Mouse (Mus musculus) forebrain, embryonic 16.5 days (tissue): Measurements from ENCODE around the gene Actg1. TPM values are rescaled to one million over a fixed set of nuclear protein-coding genes. Genes with fewer than 3 reads are reported as not detected.

Experiments
- ATAC-seq: fragments of 200-750 bp; cut with Nextera tagmentation; 2 replicates; pipeline ENCODE4 v1.8.0; 2017; ENCODE audit warnings: mild to moderate bottlenecking, moderate library complexity
- H3K27ac ChIP-seq: fragments of 300-500 bp; sonication (generic); 2 replicates; pipeline ENCODE4 v1.5.1; 2014; ENCODE audit warnings: low read length, control low read depth
- H3K27me3 ChIP-seq: fragments of 300-500 bp; sonication (generic); replicated peaks from 2 replicates; pipeline ENCODE4 v1.6.1; 2014; ENCODE audit warnings: low read length; ENCODE audit not compliant: control insufficient read depth, insufficient read depth
- H3K36me3 ChIP-seq: fragments of 300-500 bp; sonication (generic); 2 replicates; pipeline ENCODE4 v1.6.1; 2014; ENCODE audit not compliant: control insufficient read depth, insufficient read depth
- H3K4me1 ChIP-seq: fragments of 300-500 bp; sonication (generic); replicated peaks from 2 replicates; pipeline ENCODE4 v1.6.1; 2014; ENCODE audit warnings: low read length; ENCODE audit not compliant: control insufficient read depth, insufficient read depth
- H3K4me2 ChIP-seq: fragments of 300-500 bp; sonication (generic); 2 replicates; pipeline ENCODE4 v1.6.1; 2014; ENCODE audit warnings: mild to moderate bottlenecking, low read length, control low read depth
- H3K4me3 ChIP-seq: fragments of 300-500 bp; sonication (generic); replicated peaks from 2 replicates; pipeline ENCODE4 v1.5.1; 2014; ENCODE audit warnings: mild to moderate bottlenecking, low read length, control low read depth
- H3K9ac ChIP-seq: fragments of 300-500 bp; sonication (generic); replicated peaks from 2 replicates; pipeline ENCODE4 v1.6.1; 2014; ENCODE audit warnings: low read depth, low read length, control low read depth
- H3K9me3 ChIP-seq: fragments of 300-500 bp; sonication (generic); 2 replicates; pipeline ENCODE4 v1.6.1; 2016; ENCODE audit warnings: low read length; ENCODE audit not compliant: control insufficient read depth
- WGBS: fragments of 180-500 bp; shearing (Covaris S2); extraction: QIAGEN DNeasy Blood & Tissue Kit; methylation state at CpG from one replicate; pipeline ENCODE4 v1.1.7; 2014; 5-methylcytosine and 5-hydroxymethylcytosine counted together
- polyA plus RNA-seq: library from polyadenylated mRNA; unstranded; fragments of >200 nt; fragmentation: Nextera tagmentation; extraction: Ambion mirVana; gene quantifications from 2 replicates; pipeline ENCODE4 v1.2.1, GENCODE M21; 2015

Gene Actg1
- polyA plus RNA-seq, 1 experiment from 2014 or later: 4,175 TPM

DNA sequence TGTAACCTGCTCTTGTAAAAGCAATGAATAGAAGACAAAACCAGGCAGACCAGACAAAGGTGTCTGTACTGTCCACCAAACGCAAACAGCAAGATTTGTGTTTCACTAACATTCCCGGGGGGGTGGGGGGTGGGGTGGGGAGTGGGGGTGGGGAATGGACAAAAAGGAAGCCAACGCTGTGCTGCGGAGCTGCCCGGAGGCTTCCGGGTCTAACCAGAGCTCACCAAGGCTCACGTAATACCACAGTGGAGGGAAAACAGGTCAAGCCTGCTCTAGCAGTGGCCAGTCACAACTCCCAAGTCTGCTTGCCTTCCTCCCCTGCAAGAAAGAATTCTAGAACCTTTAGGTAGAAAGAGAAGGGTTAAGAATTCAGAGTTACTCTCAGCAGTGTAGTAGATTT lies 30.9 kb downstream of the Actg1 start:
- H3K36me3 ChIP-seq: no peaks in the 10 kb centered on the region
- no peaks in the 10 kb centered on the region for H3K27me3 ChIP-seq
- ATAC-seq: no peak
- peaks cover 20% of the 10 kb centered on the region for H3K4me1 ChIP-seq
- no peak overlapping the region; the same call in 1 of the 2 replicates for H3K27ac ChIP-seq
- peak overlapping the region; percentile 75 for H3K4me2 ChIP-seq
- H3K4me3 ChIP-seq: no peak overlapping the region; the same call in 1 of the 2 replicates
- H3K9me3 ChIP-seq: no peaks in the 10 kb centered on the region
- 68% methylated on average over 7 of the region's 7 CpGs for WGBS
- no peak overlapping the region for H3K9ac ChIP-seq

GRCm38 (mm10) chr11:120316690-120317254 lies 31.6 kb downstream of the Actg1 start:
- Histone ChIP-seq H3K9ac (peak overlapping the region; percentile 70), H3K36me3 (no peaks in the 10 kb centered on the region), H3K27ac (peak overlapping the region; percentile 97), H3K4me1 (peaks cover 20% of the 10 kb centered on the region), H3K4me2 (peak overlapping the region; percentile 75), H3K9me3 (no peaks in the 10 kb centered on the region), H3K4me3 (peak overlapping the region; percentile 54), H3K27me3 (no peaks in the 10 kb centered on the region)
- ATAC-seq: peak; percentile 4; the same call in 1 of the 2 replicates
- WGBS: 17% methylated on average over 13 of the region's 13 CpGs

GRCm38 (mm10) chr11:120315832-120316689 lies 32.3 kb downstream of the Actg1 start:
- WGBS: 1% methylated on average over 37 of the region's 37 CpGs
- Histone ChIP-seq H3K36me3 (no peaks in the 10 kb centered on the region), H3K4me1 (peaks cover 28% of the 10 kb centered on the region), H3K27me3 (no peaks in the 10 kb centered on the region), H3K4me2 (peak overlapping the region; percentile 75), H3K9ac (peak overlapping the region; percentile 70), H3K27ac (peak overlapping the region; percentile 97), H3K9me3 (no peaks in the 10 kb centered on the region), H3K4me3 (peak overlapping the region; percentile 54)
- ATAC-seq: peak; percentile 98

- H3K9me3 ChIP-seq: no peaks in the 10 kb centered on the region
- H3K4me2 ChIP-seq: peak overlapping the region; percentile 75
- no peak for ATAC-seq
- H3K4me3 ChIP-seq: peak overlapping the region; percentile 54
- no peaks in the 10 kb centered on the region for H3K36me3 ChIP-seq
- H3K9ac ChIP-seq: peak overlapping the region; percentile 70
- no peaks in the 10 kb centered on the region for H3K27me3 ChIP-seq
- WGBS: 24% methylated on average over 4 of the region's 4 CpGs
- H3K27ac ChIP-seq: peak overlapping the region; percentile 97
- H3K4me1 ChIP-seq: peaks cover 32% of the 10 kb centered on the region
These were observed 33.0 kb downstream of the Actg1 start for GRCm38 (mm10) chr11:120315416-120315761.

DNA sequence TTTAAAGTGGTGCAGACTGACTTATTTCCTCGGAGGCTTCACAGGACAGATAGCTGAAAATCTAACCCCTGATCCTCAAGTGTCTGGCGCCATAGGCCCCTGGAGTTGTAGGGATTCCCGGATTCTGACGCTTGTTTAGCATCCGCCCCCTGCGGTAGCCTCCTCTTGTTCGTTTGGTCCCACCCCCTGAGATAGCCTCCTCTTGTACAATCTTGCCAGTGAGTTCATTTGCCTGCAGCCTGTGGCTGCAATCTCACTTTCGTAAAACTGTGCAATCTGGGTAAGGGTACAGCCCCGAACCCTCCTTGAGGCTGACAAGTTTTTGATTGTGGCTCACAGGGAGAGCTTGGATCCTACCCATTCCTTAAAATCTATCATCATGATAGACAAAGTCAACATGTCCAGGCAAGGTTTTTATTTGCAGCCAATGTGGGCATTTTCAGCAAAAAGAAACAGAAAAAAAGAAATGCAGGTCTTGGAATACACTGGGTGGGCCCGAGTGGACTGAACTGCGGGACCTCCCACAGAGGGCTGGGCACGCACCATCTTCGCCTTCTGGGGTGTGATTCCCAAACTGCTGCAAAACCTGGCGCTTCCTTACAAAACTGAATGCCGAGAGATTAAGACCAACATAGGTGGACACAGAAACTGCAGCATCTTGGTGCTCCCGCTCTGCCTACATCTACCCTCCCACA lies 33.5 kb downstream of the Actg1 start:
- peak overlapping the region; percentile 75 for H3K4me2 ChIP-seq
- H3K9me3 ChIP-seq: no peaks in the 10 kb centered on the region
- no peak overlapping the region; the same call in 1 of the 2 replicates for H3K4me3 ChIP-seq
- H3K27me3 ChIP-seq: no peaks in the 10 kb centered on the region
- peak overlapping the region; percentile 97 for H3K27ac ChIP-seq
- WGBS: 36% methylated on average over 16 of the region's 16 CpGs
- no peaks in the 10 kb centered on the region for H3K36me3 ChIP-seq
- H3K9ac ChIP-seq: peak overlapping the region; percentile 70; the same call in 1 of the 2 replicates
- no peak for ATAC-seq
- peaks cover 34% of the 10 kb centered on the region for H3K4me1 ChIP-seq

- Histone ChIP-seq H3K4me1 (peaks cover 34% of the 10 kb centered on the region), H3K4me3 (no peak overlapping the region), H3K36me3 (no peaks in the 10 kb centered on the region), H3K27me3 (no peaks in the 10 kb centered on the region), H3K4me2 (no peak overlapping the region), H3K9me3 (no peaks in the 10 kb centered on the region), H3K9ac (no peak overlapping the region), H3K27ac (no peak overlapping the region)
- 60% methylated on average over 6 of the region's 6 CpGs for WGBS
- ATAC-seq: no peak
These were observed 34.2 kb downstream of the Actg1 start for GRCm38 (mm10) chr11:120313906-120314685.

DNA sequence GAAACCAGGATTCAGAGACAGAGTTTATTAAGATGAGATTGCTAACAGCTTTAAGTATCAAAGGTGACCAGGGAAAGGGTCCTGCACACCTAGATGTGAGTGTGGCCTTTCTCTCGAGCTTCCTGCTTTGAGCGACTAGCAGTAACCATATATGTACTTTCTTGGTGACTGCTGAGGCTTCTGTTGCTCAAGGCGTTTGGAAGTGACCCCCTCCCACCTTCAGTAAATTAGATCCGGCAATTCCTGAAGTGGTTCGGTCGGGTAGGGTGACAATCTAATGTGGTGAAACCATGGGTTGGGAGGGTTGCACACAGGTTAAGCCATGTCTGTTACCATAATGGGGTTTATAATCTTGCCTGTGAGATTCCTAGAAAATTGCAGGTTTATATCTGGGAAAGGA lies 36.3 kb downstream of the Actg1 start:
- no peak for ATAC-seq
- H3K27ac ChIP-seq: no peak overlapping the region
- H3K27me3 ChIP-seq: no peaks in the 10 kb centered on the region
- H3K36me3 ChIP-seq: no peaks in the 10 kb centered on the region
- no peak overlapping the region for H3K4me2 ChIP-seq
- H3K9ac ChIP-seq: no peak overlapping the region; the same call in 1 of the 2 replicates
- no peak overlapping the region for H3K4me3 ChIP-seq
- H3K9me3 ChIP-seq: no peaks in the 10 kb centered on the region
- WGBS: 83% methylated on average over 6 of the region's 6 CpGs
- H3K4me1 ChIP-seq: peaks cover 40% of the 10 kb centered on the region

- Histone ChIP-seq H3K36me3 (no peaks in the 10 kb centered on the region), H3K27ac (peak overlapping the region; percentile 17; the same call in 1 of the 2 replicates)
- 53% methylated on average over 10 of the region's 10 CpGs for WGBS
These were observed 36.8 kb downstream of the Actg1 start for GRCm38 (mm10) chr11:120311561-120311960.

More at GRCm38 (mm10) chr11:120311561-120311960, 36.8 kb downstream of the Actg1 start:
- no peak for ATAC-seq
- Histone ChIP-seq H3K4me2 (peak overlapping the region; percentile 85), H3K27me3 (no peaks in the 10 kb centered on the region), H3K4me1 (peaks cover 41% of the 10 kb centered on the region), H3K9ac (peak overlapping the region; percentile 80), H3K9me3 (no peaks in the 10 kb centered on the region), H3K4me3 (peak overlapping the region; percentile 50)
